Comparison of ENCODE assay signal across 8 mouse cellular contexts in the genomic region with DNA sequence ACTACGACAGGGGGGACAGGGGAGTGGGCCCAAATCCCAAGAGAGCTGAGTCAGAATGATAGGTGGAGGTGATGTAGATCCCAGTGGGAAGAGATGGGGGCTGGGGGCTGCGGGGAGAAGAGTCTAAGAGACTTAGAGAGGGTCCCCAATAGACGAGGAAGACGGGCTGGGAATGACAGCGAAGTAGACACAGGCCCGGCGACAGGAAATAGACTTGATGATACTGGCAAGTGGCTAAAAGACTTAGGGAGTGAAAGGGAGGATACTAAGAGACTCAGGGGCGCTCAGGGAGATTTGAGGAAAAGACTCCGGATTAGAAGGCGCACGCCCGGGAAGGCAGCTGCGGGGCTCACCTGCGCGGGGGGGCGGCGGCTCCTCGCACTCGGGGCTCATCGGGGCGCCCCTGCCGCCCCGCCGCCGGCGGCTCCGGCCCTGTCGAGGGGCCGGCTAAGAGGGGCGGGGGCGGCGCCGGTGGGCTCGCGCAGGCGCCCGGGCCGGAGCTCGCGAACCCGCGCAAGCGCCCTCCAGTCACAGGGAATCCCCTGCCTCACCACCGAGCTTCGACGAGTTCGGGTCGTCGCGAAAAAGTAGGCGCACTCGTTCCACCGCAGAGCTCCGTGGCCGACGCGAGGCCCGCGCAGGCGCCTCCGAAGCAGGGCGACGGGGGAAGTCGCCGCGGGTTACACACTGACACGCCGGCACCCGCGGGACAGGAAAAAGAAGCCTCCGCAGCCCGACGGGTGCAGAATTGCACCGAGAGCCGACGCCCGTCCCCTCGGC. TPM values are rescaled to one million over a fixed set of nuclear protein-coding genes. Genes with fewer than 3 reads are reported as not detected.
DNase-seq lines count a peak whose midpoint lies in the region; ATAC-seq lines count a peak whose summit lies in the region.

No protein-coding gene starts in this region.

- H3K4me3 ChIP-seq in forebrain, embryonic 15.5 days: peak overlapping the region; percentile 82
- H3K4me3 ChIP-seq in kidney, embryonic 14.5 days (ENCODE audit: low read length): peak overlapping the region; percentile 73
- H3K4me3 ChIP-seq in midbrain, embryonic 10.5 days: peak overlapping the region; percentile 91

- under 1% methylated on average over 76 of the region's 78 CpGs for WGBS in forebrain, embryonic 15.5 days
- 0% methylated on average over 54 of the region's 78 CpGs for WGBS in kidney, embryonic 14.5 days
- under 1% methylated on average over 78 of the region's 78 CpGs for WGBS in midbrain, embryonic 10.5 days

- DNase-seq in right cerebral cortex, postnatal 10 days (ENCODE audit: low spot score in 2 of 2): peak; percentile 77 to 79
- no peak for DNase-seq in right cerebral cortex, postnatal 25 days
- DNase-seq in midbrain, embryonic 10.5 days (ENCODE audit: low spot score): no peak
- DNase-seq in ovary, postnatal 36 days (ENCODE audit: low spot score): no peak
- DNase-seq in gastrocnemius, adult 8-10 months (ENCODE audit: low spot score in 2 of 2): no peak

- H3K4me1 ChIP-seq in forebrain, embryonic 15.5 days: peaks cover 50% of the 10 kb centered on the region
- H3K4me1 ChIP-seq in kidney, embryonic 14.5 days (ENCODE audit: control insufficient read depth, insufficient read depth, low read length): peaks cover 16% of the 10 kb centered on the region
- H3K4me1 ChIP-seq in midbrain, embryonic 10.5 days: peaks cover 39% of the 10 kb centered on the region

- H3K27ac ChIP-seq in forebrain, embryonic 15.5 days (replicated peaks): peak overlapping the region; percentile 96
- H3K27ac ChIP-seq in kidney, embryonic 14.5 days (ENCODE audit: low read depth, low read length): peak overlapping the region; percentile 93
- peak overlapping the region; percentile 95 for H3K27ac ChIP-seq in midbrain, embryonic 10.5 days (replicated peaks)

- H3K4me2 ChIP-seq in forebrain, embryonic 15.5 days (replicated peaks): peak overlapping the region; percentile 67
- H3K4me2 ChIP-seq in kidney, embryonic 14.5 days (replicated peaks; ENCODE audit: low read depth, low read length): peak overlapping the region; percentile 87

- no peaks in the 10 kb centered on the region for H3K27me3 ChIP-seq in forebrain, embryonic 15.5 days
- no peaks in the 10 kb centered on the region for H3K27me3 ChIP-seq in kidney, embryonic 14.5 days (ENCODE audit: control insufficient read depth, insufficient read depth, low read length)
- no peaks in the 10 kb centered on the region for H3K27me3 ChIP-seq in midbrain, embryonic 10.5 days (ENCODE audit: low read depth, poor library complexity, severe bottlenecking)

- H3K9ac ChIP-seq in forebrain, embryonic 15.5 days (replicated peaks): peak overlapping the region; percentile 92
- peak overlapping the region; percentile 81 for H3K9ac ChIP-seq in kidney, embryonic 14.5 days (ENCODE audit: low read depth, low read length)

- H3K36me3 ChIP-seq in forebrain, embryonic 15.5 days: peaks cover 9% of the 10 kb centered on the region
- H3K36me3 ChIP-seq in kidney, embryonic 14.5 days (ENCODE audit: control insufficient read depth, insufficient read depth, low read length): 0 out of 2 replicates have a peak, but pooled peaks cover under 1% of the 10 kb centered on the region
- peaks cover 25% of the 10 kb centered on the region for H3K36me3 ChIP-seq in midbrain, embryonic 10.5 days

- no peaks in the 10 kb centered on the region for H3K9me3 ChIP-seq in forebrain, embryonic 15.5 days
- H3K9me3 ChIP-seq in kidney, embryonic 14.5 days (ENCODE audit: control insufficient read depth, low read length): no peaks in the 10 kb centered on the region
- H3K9me3 ChIP-seq in midbrain, embryonic 10.5 days (replicated peaks): no peaks in the 10 kb centered on the region

- peak; percentile 0; the same call in 1 of the 2 replicates for ATAC-seq in cerebellum, adult (ENCODE audit: insufficient number of reproducible peaks, low FRiP score, low TSS enrichment)
- peak; percentile 76 for ATAC-seq in forebrain, embryonic 15.5 days (replicated peaks)
- peak; percentile 61 for ATAC-seq in kidney, embryonic 14.5 days (ENCODE audit: low FRiP score, low TSS enrichment)

RNA-seq across cellular contexts. Expression of a gene that starts 0.5 kb away (rescaled TPM):
- polyA plus RNA-seq in forebrain, embryonic 15.5 days (2015; fragmentation: Nextera tagmentation; extraction: Ambion mirVana): 9.2 and 9.3 TPM in 2 replicates
- polyA plus RNA-seq in kidney, embryonic 14.5 days (2014; fragmentation: Nextera tagmentation; extraction: Ambion mirVana): 8.3 and 10.2 TPM in 2 replicates
- polyA plus RNA-seq in midbrain, embryonic 10.5 days (2016; fragmentation: Nextera tagmentation; extraction: Ambion mirVana): 9.2 and 9.8 TPM in 2 replicates
- total RNA-seq in gastrocnemius, adult 8-10 months (2022): 10 to 100 TPM; 48.2 to 53.4 (median 49.4) TPM

RNA-seq across cellular contexts. Expression of a gene that starts 26.6 kb away (rescaled TPM):
- 142 and 146 TPM in 2 replicates for polyA plus RNA-seq in forebrain, embryonic 15.5 days (2015; fragmentation: Nextera tagmentation; extraction: Ambion mirVana)
- 113 and 140 TPM in 2 replicates for polyA plus RNA-seq in kidney, embryonic 14.5 days (2014; fragmentation: Nextera tagmentation; extraction: Ambion mirVana)
- polyA plus RNA-seq in midbrain, embryonic 10.5 days (2016; fragmentation: Nextera tagmentation; extraction: Ambion mirVana): 132 and 142 TPM in 2 replicates
- 10 to 100 TPM; 23.4 to 28.8 (median 24.4) TPM for total RNA-seq in gastrocnemius, adult 8-10 months (2022)

RNA-seq across cellular contexts. Expression of a gene that starts 27.1 kb away (rescaled TPM):
- polyA plus RNA-seq in forebrain, embryonic 15.5 days (2015; fragmentation: Nextera tagmentation; extraction: Ambion mirVana): 2.7 and 3.1 TPM in 2 replicates
- polyA plus RNA-seq in kidney, embryonic 14.5 days (2014; fragmentation: Nextera tagmentation; extraction: Ambion mirVana): 1.0 and 1.4 TPM in 2 replicates
- 1.8 and 2.8 TPM in 2 replicates for polyA plus RNA-seq in midbrain, embryonic 10.5 days (2016; fragmentation: Nextera tagmentation; extraction: Ambion mirVana)
- total RNA-seq in gastrocnemius, adult 8-10 months (2022): 1 to 10 TPM; 1.4 to 2.3 (median 2.0) TPM

RNA-seq across cellular contexts. Expression of a gene that starts 32.1 kb away (rescaled TPM):
- polyA plus RNA-seq in forebrain, embryonic 15.5 days (2015; fragmentation: Nextera tagmentation; extraction: Ambion mirVana): 6.7 and 7.9 TPM in 2 replicates
- polyA plus RNA-seq in kidney, embryonic 14.5 days (2014; fragmentation: Nextera tagmentation; extraction: Ambion mirVana): 1.9 and 3.0 TPM in 2 replicates
- polyA plus RNA-seq in midbrain, embryonic 10.5 days (2016; fragmentation: Nextera tagmentation; extraction: Ambion mirVana): 1.7 and 2.3 TPM in 2 replicates
- total RNA-seq in gastrocnemius, adult 8-10 months (2022): under 1 TPM; 0.13 to 0.49 (median 0.39) TPM

RNA-seq across cellular contexts. Expression of a gene that starts 54.5 kb away (rescaled TPM):
- 0.24 and 0.52 TPM in 2 replicates for polyA plus RNA-seq in forebrain, embryonic 15.5 days (2015; fragmentation: Nextera tagmentation; extraction: Ambion mirVana)
- polyA plus RNA-seq in kidney, embryonic 14.5 days (2014; fragmentation: Nextera tagmentation; extraction: Ambion mirVana): 0.09 TPM in 1 of 2 replicates, not detected in the other
- polyA plus RNA-seq in midbrain, embryonic 10.5 days (2016; fragmentation: Nextera tagmentation; extraction: Ambion mirVana): not detected in 2 replicates
- total RNA-seq in gastrocnemius, adult 8-10 months (2022): not detected

Comparison
In these comparisons a context has a peak if more than half of its experiments do, and no peak if none do; other contexts are left out.
1. DNase-seq: peak in right cerebral cortex, postnatal 10 days (2 of 2); none in right cerebral cortex, postnatal 25 days (single experiment), midbrain, embryonic 10.5 days (single experiment), ovary, postnatal 36 days (single experiment) and gastrocnemius, adult 8-10 months (0 of 2).
2. ATAC-seq: peak in every context shown above with its lines; median percentile 76 in forebrain, embryonic 15.5 days; 61 in kidney, embryonic 14.5 days; 0 in cerebellum, adult.
3. Peak in every context shown above with its lines, with median percentiles within 50 percentile points of each other: H3K27ac ChIP-seq and H3K4me3 ChIP-seq.